Mouse (Mus musculus): ENCODE results near the gene March6. TPM values are rescaled to one million over a fixed set of nuclear protein-coding genes. Genes with fewer than 3 reads are reported as not detected.

The March6 gene
- total and polyA plus RNA-seq, 2 experiments: 22.6 to 77.0 TPM

- Histone ChIP-seq H3K27ac (replicated peaks; ENCODE audit: insufficient read depth, low read depth, low read length) (no peak overlapping the region), H3K36me3 (ENCODE audit: control insufficient read depth, insufficient read depth, low read length) (no peaks in the 10 kb centered on the region), H3K4me1 (ENCODE audit: control insufficient read depth, insufficient read depth, low read length) (peaks cover 31% of the 10 kb centered on the region), H3K27me3 (ENCODE audit: control insufficient read depth, insufficient read depth, low read length) (no peaks in the 10 kb centered on the region), H3K9ac (ENCODE audit: low read depth, low read length) (no peak overlapping the region), H3K79me2 (ENCODE audit: control insufficient read depth, insufficient read depth, low read length) (no peaks in the 10 kb centered on the region), H3K4me3 (ENCODE audit: insufficient read depth, low read depth, low read length) (no peak overlapping the region)
- TF ChIP-seq CTCF (IDR thresholded peaks at IDR 0.05; ENCODE audit: low read depth, low read length) (no peak), POLR2A (IDR thresholded peaks at IDR 0.05; ENCODE audit: extremely low read depth, insufficient read depth, low read length) (no peak)
- DNase-seq (ENCODE audit: extremely low read depth, low read depth, low spot score): no peak
- WGBS: 76% methylated on average over 5 of the region's 5 CpGs
Measured at GRCm38 (mm10) chr15:31547421-31547820, 16.6 kb upstream of the March6 start.

- H3K79me2 ChIP-seq (ENCODE audit: control insufficient read depth, insufficient read depth, low read length): no peaks in the 10 kb centered on the region
- no peak for DNase-seq (ENCODE audit: extremely low read depth, low read depth, low spot score)
- no peak overlapping the region for H3K9ac ChIP-seq (ENCODE audit: low read depth, low read length)
- no peaks in the 10 kb centered on the region for H3K36me3 ChIP-seq (ENCODE audit: control insufficient read depth, insufficient read depth, low read length)
- H3K27me3 ChIP-seq (ENCODE audit: control insufficient read depth, insufficient read depth, low read length): no peaks in the 10 kb centered on the region
- 95% methylated on average over 6 of the region's 6 CpGs for WGBS
- TF ChIP-seq CTCF (IDR thresholded peaks at IDR 0.05; ENCODE audit: low read depth, low read length) (no peak), POLR2A (IDR thresholded peaks at IDR 0.05; ENCODE audit: extremely low read depth, insufficient read depth, low read length) (no peak)
- no peak overlapping the region for H3K4me3 ChIP-seq (ENCODE audit: insufficient read depth, low read depth, low read length)
- peaks cover 38% of the 10 kb centered on the region for H3K4me1 ChIP-seq (ENCODE audit: control insufficient read depth, insufficient read depth, low read length)
- H3K27ac ChIP-seq (replicated peaks; ENCODE audit: insufficient read depth, low read depth, low read length): no peak overlapping the region
Measured at GRCm38 (mm10) chr15:31546291-31546690, 15.4 kb upstream of the March6 start.

- no peaks in the 10 kb centered on the region for H3K36me3 ChIP-seq (ENCODE audit: control insufficient read depth, insufficient read depth, low read length)
- TF ChIP-seq CTCF (IDR thresholded peaks at IDR 0.05; ENCODE audit: low read depth, low read length): no peak
- no peak for TF ChIP-seq POLR2A (IDR thresholded peaks at IDR 0.05; ENCODE audit: extremely low read depth, insufficient read depth, low read length)
- no peaks in the 10 kb centered on the region for H3K27me3 ChIP-seq (ENCODE audit: control insufficient read depth, insufficient read depth, low read length)
- peak; percentile 94 for DNase-seq (ENCODE audit: extremely low read depth, low read depth, low spot score)
- H3K79me2 ChIP-seq (ENCODE audit: control insufficient read depth, insufficient read depth, low read length): no peaks in the 10 kb centered on the region
- peak overlapping the region; percentile 57 for H3K27ac ChIP-seq (replicated peaks; ENCODE audit: insufficient read depth, low read depth, low read length)
- H3K4me3 ChIP-seq (ENCODE audit: insufficient read depth, low read depth, low read length): no peak overlapping the region
- H3K9ac ChIP-seq (ENCODE audit: low read depth, low read length): no peak overlapping the region
- 11% methylated on average over 1 of the region's 1 CpGs for WGBS
- peaks cover 45% of the 10 kb centered on the region for H3K4me1 ChIP-seq (ENCODE audit: control insufficient read depth, insufficient read depth, low read length)
Measured at GRCm38 (mm10) chr15:31545058-31545457, 14.2 kb upstream of the March6 start.

DNA sequence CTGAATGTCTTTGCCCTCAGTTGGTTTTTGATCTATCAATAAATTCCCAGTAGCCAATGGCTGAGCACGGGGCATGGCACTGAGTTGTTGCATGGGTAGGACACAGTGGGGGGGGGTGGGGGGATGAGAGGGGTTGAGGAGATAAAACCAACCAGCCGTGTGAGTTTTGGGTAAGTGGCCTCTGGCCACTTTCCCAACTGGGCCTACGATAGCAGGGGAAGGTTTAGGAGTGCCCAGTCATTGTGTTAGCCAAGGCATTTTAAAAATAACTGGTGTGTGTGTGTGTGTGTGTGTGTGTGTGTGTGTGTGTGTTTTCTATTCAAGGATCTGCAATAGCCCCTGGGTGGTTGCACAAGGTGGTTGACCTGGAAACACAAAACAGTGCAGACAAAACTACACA lies 12.4 kb upstream of the March6 start:
- no peaks in the 10 kb centered on the region for H3K27me3 ChIP-seq (ENCODE audit: control insufficient read depth, insufficient read depth, low read length)
- peak overlapping the region; percentile 80 for H3K27ac ChIP-seq (replicated peaks; ENCODE audit: insufficient read depth, low read depth, low read length)
- DNase-seq (ENCODE audit: extremely low read depth, low read depth, low spot score): peak; percentile 77
- 19% methylated on average over 3 of the region's 3 CpGs for WGBS
- H3K9ac ChIP-seq (ENCODE audit: low read depth, low read length): no peak overlapping the region
- H3K79me2 ChIP-seq (ENCODE audit: control insufficient read depth, insufficient read depth, low read length): no peaks in the 10 kb centered on the region
- TF ChIP-seq POLR2A (IDR thresholded peaks at IDR 0.05; ENCODE audit: extremely low read depth, insufficient read depth, low read length) (no peak), CTCF (IDR thresholded peaks at IDR 0.05; ENCODE audit: low read depth, low read length) (no peak)
- no peak overlapping the region for H3K4me3 ChIP-seq (ENCODE audit: insufficient read depth, low read depth, low read length)
- H3K4me1 ChIP-seq (ENCODE audit: control insufficient read depth, insufficient read depth, low read length): peaks cover 43% of the 10 kb centered on the region
- H3K36me3 ChIP-seq (ENCODE audit: control insufficient read depth, insufficient read depth, low read length): no peaks in the 10 kb centered on the region

DNA sequence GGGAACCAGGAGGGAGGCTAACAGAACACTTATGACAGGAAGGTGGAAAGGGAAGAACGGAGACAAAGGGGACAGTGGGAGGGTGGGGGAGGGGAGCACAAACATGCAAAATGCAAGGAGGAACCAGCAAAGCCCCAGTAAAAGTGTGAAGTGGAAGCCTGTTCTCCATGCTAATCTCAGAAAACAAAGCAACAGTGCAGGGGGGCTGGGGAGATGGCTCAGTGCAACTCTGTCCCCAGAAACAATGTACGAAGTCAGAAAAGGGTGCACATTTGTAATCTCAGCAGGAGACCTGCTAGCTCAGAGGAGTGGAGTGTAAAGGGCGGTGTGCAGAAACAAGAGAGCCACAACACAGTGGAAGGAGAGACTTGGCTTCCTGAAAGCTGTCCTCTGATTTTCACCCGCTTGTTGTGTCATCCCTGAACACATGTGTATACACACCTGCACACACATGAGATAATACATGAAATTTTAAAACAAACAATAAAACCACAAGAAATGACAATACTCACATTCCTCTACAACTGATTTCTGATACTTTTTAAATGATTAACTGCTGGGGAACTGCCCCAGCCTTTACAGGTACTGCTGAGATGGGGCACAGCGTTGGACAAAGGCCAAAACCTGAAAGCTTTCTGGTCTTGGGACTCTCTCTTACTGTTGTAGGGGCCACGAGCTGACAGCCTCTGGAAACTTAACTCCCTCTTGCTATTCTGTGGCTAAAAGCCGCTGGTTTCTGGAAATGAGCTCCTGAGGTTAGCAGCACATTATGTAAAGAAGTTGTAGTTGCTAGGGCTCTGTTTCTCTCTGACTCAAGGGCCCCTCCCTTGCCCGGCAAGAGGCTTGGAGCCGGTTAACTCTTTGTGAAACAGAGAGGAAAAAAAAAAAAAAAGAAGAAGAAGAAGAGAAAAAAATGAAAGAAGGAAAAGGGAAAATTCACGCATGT lies 11.4 kb upstream of the March6 start:
- H3K4me1 ChIP-seq (ENCODE audit: control insufficient read depth, insufficient read depth, low read length): peaks cover 42% of the 10 kb centered on the region
- 11% methylated on average over 10 of the region's 10 CpGs for WGBS
- DNase-seq (ENCODE audit: extremely low read depth, low read depth, low spot score): peak; percentile 59

GRCm38 (mm10) chr15:31540513-31540802 lies 9.6 kb upstream of the March6 start:
- no peaks in the 10 kb centered on the region for H3K79me2 ChIP-seq (ENCODE audit: control insufficient read depth, insufficient read depth, low read length)
- TF ChIP-seq CTCF (IDR thresholded peaks at IDR 0.05; ENCODE audit: low read depth, low read length) (no peak), POLR2A (IDR thresholded peaks at IDR 0.05; ENCODE audit: extremely low read depth, insufficient read depth, low read length) (no peak)
- no peaks in the 10 kb centered on the region for H3K36me3 ChIP-seq (ENCODE audit: control insufficient read depth, insufficient read depth, low read length)
- DNase-seq (ENCODE audit: extremely low read depth, low read depth, low spot score): no peak
- no peaks in the 10 kb centered on the region for H3K27me3 ChIP-seq (ENCODE audit: control insufficient read depth, insufficient read depth, low read length)
- WGBS: 26% methylated on average over 1 of the region's 1 CpGs
- no peak overlapping the region for H3K4me3 ChIP-seq (ENCODE audit: insufficient read depth, low read depth, low read length)
- no peak overlapping the region for H3K27ac ChIP-seq (replicated peaks; ENCODE audit: insufficient read depth, low read depth, low read length)
- H3K4me1 ChIP-seq (ENCODE audit: control insufficient read depth, insufficient read depth, low read length): peaks cover 41% of the 10 kb centered on the region
- no peak overlapping the region for H3K9ac ChIP-seq (ENCODE audit: low read depth, low read length)

More for the DNA sequence above, 11.4 kb upstream of the March6 start:
- Histone ChIP-seq H3K9ac (ENCODE audit: low read depth, low read length) (peak overlapping the region; percentile 58; the same call in 1 of the 2 replicates), H3K79me2 (ENCODE audit: control insufficient read depth, insufficient read depth, low read length) (no peaks in the 10 kb centered on the region), H3K27ac (replicated peaks; ENCODE audit: insufficient read depth, low read depth, low read length) (peak overlapping the region; percentile 93), H3K4me3 (ENCODE audit: insufficient read depth, low read depth, low read length) (no peak overlapping the region), H3K36me3 (ENCODE audit: control insufficient read depth, insufficient read depth, low read length) (no peaks in the 10 kb centered on the region), H3K27me3 (ENCODE audit: control insufficient read depth, insufficient read depth, low read length) (no peaks in the 10 kb centered on the region)
- TF ChIP-seq CTCF (IDR thresholded peaks at IDR 0.05; ENCODE audit: low read depth, low read length) (no peak), POLR2A (IDR thresholded peaks at IDR 0.05; ENCODE audit: extremely low read depth, insufficient read depth, low read length) (no peak)

Data from liver, adult 2 months (tissue).